Mouse (Mus musculus) gastrocnemius, postnatal 4 days (tissue): Measurements from ENCODE around the gene Ust. TPM values are rescaled to one million over a fixed set of nuclear protein-coding genes. Genes with fewer than 3 reads are reported as not detected.

ENCODE experiments used
- DNase-seq, 2 experiments: peaks; one replicate each; pipeline ENCODE4 v3.0.0; 2021 to 2022; ENCODE audit warnings: low spot score in 2 of 2, mixed read lengths in 2 of 2
- total RNA-seq, 2 experiments: library from RNA; stranded (reverse); gene quantifications; 2 replicates each; pipeline ENCODE4 v1.2.3; 2021

The Ust gene
- total RNA-seq, 2 experiments from 2014 or later: 5.1 to 6.1 TPM

DNA sequence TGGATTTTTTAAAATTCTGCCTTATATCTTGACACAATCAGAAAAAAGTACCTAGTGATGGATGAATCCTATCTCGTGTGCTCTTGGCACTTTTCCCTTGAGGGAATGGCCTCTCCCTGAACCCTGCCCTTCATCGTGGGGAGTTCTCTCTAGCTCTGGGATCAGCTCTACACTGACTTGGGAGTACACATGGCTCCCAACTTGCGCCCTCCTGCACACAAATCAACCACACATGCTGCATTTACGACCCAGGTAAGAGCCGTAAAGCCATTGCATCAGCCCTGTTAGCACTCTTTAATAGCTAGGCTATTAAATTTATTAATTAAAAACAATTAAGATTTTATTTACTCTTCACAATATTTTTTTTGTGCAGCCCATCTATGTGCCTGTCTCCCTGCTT lies 74.6 kb downstream of the Ust start:
- DNase-seq: no peak

DNA sequence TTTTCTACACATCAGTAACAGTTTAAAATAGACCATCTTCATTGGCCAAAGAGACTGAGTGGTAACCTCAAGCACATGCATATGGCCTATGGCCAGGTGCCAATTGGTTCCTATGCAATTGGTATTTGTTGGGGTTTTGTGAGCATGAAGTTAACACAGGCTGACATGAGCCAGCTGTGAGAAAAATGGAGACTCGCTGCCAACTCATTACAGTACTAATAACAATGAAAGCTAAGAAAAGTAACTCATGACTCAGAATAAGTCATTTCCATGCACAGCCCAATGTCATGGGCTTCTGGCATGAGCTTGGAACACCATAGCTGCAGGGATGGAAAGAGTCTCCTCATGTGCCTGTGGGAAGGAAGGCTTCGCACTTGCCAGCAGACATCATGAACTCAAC lies 86.8 kb downstream of the Ust start:
- DNase-seq: no peak

DNA sequence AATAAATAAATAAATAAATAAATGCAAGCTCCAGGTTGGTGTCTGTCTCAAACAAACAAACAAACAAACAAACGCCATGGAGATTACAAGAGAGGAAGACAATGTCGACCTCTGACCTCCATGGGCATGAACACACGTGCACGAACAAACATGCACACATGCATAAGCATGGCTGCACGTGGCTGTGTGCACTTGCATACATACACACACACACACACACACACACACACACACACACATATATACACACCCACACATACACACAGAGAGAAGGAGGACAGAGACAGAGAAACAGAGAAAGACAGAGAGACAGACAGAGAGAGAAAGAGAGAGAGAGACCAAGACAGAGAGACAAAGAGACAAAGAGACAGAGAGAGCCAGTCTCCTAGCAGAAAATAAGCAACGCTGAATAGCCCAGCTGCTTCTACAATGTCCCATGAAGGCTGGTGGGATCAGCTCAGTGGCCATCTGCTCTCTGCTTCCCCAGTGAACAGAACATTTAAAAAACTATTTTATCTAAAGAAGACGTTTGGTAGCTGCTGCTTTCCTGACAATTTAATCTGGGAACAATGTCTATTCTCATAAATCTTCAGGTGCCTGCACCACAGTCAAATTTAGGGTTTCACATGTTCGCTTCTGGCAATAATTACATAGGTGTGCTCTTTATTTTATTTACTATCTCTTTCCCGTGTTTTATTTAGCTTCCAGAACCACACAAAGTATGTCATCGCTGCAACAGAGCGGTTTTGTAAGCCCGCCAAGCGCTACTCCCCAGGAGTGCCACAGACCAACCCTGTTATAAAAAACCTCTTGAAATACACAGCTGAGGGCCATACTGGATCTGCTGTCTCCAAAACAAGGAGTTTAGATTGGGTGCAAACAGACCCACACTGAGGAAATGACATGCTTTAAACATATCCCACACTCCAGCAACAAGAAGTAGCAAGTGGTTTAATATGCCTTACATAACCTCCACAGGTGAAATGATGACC lies 89.5 kb downstream of the Ust start:
- DNase-seq: no peak

DNA sequence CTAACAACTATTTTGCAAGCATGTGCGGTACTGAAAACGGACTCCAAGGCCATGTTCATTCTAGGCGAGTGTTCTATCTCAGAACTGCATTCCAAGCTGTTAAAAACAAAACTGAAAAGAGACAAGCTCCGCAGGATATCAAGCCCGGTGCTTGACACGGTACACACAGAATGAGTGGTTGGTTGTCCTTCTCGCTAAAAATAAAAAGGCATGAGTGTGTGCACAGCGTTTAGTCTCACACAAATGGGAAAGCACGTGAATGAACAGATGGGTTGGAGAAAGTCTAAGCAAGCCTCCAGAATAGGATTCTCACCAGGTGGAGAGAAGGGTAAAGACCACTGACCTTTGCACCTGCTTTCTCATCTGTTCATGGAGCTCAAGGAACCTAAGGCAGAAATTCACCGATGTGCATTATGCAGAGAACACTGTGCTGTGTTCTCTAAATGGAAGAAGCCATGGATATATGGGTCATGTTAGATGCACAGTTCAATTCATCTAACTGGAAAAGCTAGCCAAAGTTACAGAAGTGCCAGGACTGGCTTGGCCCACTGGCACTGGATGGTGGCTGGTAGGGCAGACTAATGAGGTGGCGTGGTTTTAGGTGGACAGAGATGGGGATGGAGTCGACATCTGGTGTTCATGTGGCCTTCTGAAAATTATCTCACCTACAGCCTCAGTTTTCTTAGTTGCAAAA lies 90.8 kb downstream of the Ust start:
- no peak for DNase-seq

DNA sequence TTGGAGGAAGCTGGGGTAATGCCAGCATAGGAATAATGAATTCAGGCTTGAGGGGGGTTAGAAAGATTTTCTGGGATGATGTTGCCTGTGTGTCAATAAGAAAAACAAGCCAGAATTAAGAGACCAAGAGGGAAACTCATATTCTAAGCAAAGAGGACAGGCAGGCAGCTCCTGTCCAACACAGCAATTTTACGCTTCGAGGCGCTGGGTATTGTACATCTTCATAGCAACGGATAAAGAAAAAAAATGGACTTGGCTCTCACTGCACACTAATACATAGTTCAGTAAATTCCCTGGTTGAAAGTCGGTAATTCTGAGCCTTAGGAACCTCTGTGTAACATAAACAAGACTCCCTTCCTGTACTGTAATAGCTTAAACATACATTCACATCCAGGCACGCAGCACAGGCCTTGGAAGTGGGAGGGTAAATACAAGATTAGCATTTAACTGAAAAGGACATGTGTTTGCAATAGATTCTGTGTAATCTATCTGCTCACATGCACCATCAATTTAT lies 99.1 kb downstream of the Ust start:
- DNase-seq: no peak

DNA sequence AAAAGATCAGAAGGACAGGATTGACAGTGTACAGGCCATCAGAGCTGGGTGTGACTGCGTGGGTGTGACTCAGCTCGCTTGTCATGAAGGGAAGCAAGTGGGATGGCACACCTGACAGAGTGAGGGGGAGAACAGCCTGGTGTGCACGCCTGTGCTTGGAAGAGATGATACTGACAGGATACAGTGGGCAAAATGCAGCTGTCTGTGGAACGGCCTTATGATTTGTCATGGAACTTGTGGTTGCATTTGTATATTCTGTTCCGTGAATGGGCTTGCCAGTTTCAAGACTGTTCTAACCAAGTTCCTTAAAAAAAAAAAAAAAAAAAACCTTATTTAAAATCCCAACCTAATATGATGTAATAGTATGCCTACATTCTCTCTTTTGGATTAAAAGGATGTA lies 103.2 kb downstream of the Ust start:
- DNase-seq: no peak

DNA sequence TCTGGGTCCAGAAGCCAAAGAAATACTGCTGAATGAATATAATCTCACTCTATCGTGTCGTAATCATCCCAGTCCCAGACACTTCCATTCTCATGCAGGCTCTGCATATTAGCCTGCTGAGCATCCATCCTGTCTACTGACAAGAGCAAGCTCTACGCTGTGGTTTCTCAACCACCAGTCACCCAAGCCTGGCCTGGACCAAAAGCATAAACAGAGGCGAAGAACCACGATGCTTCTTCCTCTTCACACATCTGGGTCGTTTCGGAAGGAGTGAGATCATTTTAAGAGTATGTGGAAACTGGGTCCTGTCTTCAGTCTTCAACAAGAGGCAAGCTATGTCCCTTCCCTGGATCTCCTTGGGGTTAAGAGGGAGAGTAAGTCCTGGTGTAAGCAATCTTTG lies 103.6 kb downstream of the Ust start:
- no peak for DNase-seq

DNA sequence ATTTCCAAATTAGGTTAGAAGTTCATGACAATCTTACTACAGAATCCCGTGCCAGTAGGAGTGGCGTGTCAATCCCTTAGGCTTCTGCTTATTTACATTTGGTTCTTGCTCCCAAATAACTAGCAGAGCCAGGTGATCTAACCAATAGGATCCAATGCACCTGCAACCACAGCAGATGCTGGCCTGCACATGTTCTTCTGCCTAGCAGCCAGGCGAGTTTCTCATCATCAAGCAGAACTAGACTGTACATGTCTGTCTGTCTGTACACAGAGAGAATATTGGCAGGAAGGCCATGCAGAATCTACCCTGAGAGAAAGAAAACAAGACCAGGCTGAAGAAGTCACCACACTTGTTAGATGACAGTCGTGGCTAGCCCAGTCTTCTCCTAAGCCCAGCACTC lies 113.5 kb downstream of the Ust start:
- no peak for DNase-seq

DNA sequence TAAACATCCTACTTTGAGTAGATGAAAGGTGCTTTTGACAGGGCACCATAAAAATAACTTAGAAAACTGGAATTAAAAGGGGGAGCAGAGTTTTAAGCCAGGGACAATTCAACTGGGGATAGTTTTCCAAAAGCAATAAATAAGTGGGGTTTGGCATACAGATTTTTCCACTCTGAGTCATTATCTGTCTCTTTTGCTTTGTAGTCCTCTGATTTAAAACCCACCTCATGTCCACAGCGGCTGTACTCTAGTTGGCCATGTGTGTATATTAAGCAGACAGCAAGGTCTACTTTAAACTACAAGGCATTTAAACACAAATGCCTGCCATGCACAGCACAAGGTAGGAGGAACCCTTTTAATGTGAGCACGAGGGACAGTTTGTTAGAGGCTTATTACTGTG lies 126.4 kb downstream of the Ust start:
- DNase-seq: no peak

DNA sequence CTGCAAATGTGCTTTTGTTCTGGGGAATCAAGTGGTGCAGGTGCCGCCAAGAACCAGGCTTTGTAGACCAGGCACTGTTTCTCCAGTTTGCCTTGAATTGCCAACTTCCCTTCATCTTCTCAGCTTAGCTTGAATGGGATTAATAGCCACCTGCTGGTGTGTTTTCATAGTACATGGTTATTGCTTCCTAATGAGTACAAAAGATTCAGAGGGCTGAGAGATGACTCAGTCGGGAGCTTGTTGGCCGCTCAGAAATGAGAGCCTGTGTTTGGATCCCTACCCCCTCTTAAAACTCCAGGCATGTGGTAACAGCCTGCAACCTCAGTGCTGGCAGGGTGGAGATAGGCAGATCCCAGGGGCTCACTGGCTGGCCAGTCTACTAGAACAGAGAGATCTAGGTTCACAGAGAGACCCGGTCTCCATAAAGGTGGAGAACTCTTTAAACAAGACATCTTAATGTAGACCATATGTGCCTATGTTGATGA lies 127.3 kb downstream of the Ust start:
- DNase-seq: peak in 1 of 2 experiments; percentile 24

DNA sequence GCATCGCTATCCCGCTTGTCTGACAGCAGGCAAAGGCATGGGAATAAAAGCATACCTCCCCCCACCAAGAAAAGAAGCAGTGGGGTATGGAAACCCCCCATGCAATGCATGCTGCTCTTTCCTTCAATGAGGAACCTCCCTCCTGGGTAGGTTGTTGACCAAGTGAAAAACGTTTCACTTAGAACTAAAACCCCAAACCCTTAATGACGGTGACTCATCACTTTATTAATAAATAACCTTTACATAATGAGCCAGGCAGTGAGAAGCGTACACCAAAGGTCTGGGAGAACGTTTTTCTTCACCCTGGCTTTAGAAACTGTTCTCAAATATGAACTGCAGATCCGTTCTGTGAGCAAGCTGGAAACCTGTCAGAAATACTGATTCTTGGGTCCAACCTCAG lies 130.4 kb downstream of the Ust start:
- no peak for DNase-seq

DNA sequence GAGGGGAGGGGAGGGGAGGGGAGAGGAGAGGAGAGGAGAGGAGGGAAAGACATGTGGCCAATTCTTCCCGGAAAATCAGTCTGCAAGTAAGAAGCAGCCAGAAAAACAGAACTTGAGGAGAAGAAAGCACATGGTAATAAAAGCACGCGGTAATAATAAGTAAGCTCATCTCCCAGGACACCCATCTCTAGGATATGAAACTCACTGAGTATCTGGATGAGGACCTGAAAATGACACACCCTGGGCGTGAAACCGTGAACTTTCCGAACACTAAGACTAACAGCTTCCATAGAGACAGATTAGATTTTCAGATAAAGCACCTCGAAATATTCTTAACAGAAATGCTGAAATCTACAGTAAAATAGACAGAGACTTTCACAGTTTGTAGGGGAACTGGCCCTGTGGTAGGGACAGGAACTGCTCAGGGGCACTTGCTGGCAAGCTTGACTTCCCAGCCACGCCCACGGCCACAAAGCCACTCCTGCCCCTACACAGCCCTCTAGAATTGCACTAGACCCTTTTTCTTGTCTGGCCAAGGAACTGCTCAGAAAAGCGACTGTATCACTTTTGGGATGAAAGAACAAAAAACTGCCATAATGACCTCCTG lies 148.6 kb downstream of the Ust start:
- no peak for DNase-seq

DNA sequence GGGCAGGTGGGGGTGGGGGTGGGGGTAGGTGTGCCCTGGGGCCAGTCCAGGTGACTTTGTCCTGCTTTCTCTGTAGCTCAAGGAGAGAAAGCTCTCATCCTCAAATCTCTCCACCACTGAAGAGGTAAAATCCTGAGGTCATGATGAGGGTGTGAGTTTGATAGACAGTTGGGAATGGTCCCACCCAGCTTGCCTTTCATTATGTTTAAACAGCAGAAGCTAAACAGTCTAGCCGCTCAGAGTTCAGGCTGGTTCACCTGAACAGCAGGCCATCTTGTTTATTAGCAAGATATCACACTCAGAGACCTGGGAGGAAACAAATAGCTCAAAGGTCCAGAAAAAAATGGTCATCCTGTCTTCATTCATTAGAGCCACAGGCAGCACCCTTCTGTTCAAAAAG lies 152.8 kb downstream of the Ust start:
- no peak for DNase-seq

DNA sequence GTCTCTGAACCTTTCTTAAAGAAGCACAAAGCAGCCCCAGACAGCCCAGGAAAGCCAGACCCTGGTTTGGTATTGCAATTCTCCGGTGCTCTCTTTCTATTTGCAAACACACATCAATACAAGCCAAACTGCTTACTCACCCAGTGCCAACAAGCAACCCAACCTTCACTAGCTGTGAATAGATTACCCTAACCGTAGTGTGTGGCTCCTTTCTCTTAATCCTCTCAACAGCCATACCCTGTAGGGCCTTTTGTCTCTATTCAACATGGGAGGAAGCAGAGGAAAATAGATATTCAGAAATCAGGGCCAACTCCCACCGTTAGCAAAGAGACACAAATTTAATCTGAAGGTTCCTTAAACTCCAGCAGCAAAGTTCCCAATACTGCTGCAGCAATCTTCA lies 154.4 kb downstream of the Ust start:
- no peak for DNase-seq

DNA sequence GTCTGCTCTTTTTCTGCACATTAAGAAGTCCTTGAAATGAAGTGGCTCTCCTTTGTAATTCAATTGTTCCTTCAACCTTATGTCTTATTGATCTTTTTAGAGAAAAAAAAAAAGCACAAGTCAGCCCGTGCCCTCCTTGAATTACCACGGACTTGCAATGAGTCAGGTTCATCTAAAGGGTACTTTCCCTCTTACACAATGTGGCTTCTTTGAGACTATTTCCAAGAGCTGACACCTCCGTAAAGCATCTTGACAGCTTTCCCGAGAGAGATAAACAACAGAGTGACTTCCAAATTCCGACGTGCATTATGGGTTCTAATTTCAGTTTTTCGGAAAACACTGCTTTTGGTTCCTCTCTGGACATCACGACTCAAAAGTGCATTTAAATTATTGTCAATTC lies 155.3 kb downstream of the Ust start:
- no peak for DNase-seq

DNA sequence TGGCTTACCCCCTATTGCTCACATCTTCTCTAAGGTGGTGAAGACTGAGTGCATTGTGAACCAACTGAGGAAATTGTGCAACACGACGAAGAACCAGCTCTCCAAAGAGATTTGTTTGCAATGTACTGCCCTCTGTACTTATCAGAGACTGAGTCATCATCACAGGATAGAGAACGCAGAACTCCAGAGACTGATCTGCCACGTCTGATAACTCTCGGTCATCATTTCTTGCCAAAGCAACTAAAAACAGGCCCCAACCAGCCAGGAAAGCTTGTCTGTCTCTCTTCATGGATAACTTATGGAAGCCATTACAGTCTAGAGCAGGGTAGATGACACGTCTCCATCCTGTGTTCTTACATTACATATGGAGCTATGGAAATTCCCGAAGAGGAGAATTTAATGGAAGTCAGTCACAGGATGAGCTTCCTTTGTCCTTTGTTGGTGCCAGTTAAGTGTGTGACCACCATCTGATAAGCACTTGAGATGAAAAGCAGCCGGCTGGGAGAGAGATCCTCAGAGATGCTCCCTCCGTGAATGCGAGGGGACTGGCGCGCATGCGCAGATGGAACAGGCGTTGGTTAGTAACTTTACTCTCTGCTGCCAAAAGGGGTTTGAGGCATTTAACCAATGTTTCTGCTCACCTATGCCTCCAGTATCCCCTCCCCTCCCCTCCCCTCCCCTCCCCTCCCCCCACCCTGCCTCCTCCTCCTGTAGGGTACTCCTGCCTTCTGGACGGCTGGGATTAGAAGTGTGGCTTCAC lies 160.2 kb downstream of the Ust start:
- no peak for DNase-seq

DNA sequence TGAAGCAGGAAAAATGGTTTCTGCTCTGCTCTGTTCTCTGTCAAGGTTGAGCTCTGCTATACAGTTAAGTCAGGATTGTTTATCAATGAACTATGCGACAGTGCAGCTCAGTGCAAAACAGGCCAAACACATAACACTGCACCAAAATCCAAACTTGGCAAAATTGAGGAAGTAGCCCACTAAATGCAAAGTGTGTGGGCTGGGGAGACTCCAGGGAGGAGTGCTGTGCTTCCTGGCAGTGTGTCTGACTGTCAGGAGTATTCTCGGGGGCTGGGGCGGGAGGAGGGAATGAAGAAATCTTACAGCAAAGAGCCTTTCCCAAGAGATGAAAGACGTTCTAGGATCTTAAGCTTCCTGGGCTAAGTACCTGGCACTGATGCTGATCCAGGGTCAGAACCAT lies 165.1 kb downstream of the Ust start:
- no peak for DNase-seq

DNA sequence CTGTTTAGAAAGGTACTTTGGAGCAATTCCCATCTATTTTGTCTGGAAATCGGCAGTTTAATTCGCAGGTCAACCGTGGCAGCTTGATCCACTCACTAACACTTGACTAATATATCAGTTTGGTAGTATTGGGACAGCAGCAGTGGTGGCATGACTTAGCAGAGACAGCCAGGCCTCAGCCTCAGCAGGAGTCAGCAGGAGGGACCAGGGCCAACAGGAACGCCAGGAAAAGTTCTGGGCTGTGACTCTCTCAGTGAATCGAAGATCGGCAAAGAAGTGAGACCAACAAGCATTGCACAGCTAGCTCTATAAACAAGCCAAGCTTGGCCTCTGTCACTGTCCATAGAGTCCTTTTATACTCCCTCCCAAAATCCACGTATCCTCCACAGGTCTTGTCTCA lies 168.0 kb downstream of the Ust start:
- no peak for DNase-seq

DNA sequence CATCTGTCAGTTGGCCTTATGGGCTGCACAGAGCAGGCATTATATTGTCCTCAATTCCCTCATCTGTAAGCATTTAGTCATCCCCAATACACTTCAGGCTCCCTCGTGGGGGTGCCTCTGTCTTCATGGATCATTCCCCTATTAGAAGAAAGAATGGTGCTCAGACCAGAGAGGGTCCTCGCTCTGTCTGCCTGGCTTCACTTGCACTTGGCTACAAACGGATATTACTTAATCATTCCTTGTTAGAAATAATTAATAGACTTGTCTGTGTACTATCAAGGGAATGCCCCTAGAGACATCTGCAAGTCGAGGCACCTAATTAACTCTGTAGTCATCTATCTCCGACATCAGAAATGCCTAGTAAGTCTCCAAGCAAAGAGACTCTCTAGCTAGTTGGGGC lies 171.1 kb downstream of the Ust start:
- DNase-seq: no peak

DNA sequence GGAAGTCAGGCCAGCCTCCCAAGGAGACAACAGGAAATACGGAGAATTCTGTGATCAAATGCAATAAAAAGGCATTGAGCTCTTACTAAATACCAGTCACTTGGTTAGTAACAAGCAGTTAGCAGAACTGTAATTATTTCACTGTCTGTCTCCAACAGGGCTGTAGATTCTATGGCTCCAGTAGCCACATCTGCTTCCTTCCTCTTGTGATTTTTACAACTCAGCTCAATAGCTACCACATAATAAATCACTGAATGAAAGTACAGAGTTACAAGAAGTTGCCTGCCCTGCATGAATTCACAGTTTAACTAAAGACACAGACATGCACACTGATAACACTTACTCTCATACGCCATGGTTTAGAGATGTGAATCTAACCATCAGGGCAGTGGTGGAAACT lies 176.1 kb downstream of the Ust start:
- no peak for DNase-seq
